Mouse (Mus musculus) liver, embryonic 16.5 days (tissue): ENCODE results near the gene Neurl2. TPM values are rescaled to one million over a fixed set of nuclear protein-coding genes. Genes with fewer than 3 reads are reported as not detected.
A peak's percentile ranks its signal among the peaks of the same experiment; 100 is the strongest.

ENCODE experiments used
- ATAC-seq: fragments of 200-750 bp; cut with Nextera tagmentation; 2 replicates; pipeline ENCODE4 v1.8.0; 2017; ENCODE audit warnings: low read depth, mild to moderate bottlenecking, moderate number of reproducible peaks, moderate library complexity
- H3K27ac ChIP-seq: fragments of 300-500 bp; sonication (generic); 2 replicates; pipeline ENCODE4 v1.5.1; 2014; ENCODE audit warnings: mild to moderate bottlenecking, low read length
- H3K27me3 ChIP-seq: fragments of 300-500 bp; sonication (generic); 2 replicates; pipeline ENCODE4 v1.6.1; 2014; ENCODE audit warnings: low read depth, low read length, mixed read lengths; ENCODE audit not compliant: control insufficient read depth, insufficient read depth
- H3K36me3 ChIP-seq: fragments of 300-500 bp; sonication (generic); 2 replicates; pipeline ENCODE4 v1.6.1; 2014; ENCODE audit warnings: mild to moderate bottlenecking; ENCODE audit not compliant: control insufficient read depth, insufficient read depth
- H3K4me1 ChIP-seq: fragments of 300-500 bp; sonication (generic); 2 replicates; pipeline ENCODE4 v1.6.1; 2014; ENCODE audit warnings: low read depth, low read length, mixed read lengths; ENCODE audit not compliant: control insufficient read depth
- H3K4me2 ChIP-seq: fragments of 300-500 bp; sonication (generic); 2 replicates; pipeline ENCODE4 v1.6.1; 2014; ENCODE audit warnings: low read depth, low read length, mixed read lengths
- H3K4me3 ChIP-seq: fragments of 300-500 bp; sonication (generic); 2 replicates; pipeline ENCODE4 v1.5.1; 2014; ENCODE audit warnings: low read depth, mild to moderate bottlenecking, low read length
- H3K9ac ChIP-seq: fragments of 300-500 bp; sonication (generic); 2 replicates; pipeline ENCODE4 v1.6.1; 2014; ENCODE audit warnings: low read depth, low read length
- H3K9me3 ChIP-seq: fragments of 300-500 bp; sonication (generic); replicated peaks from 2 replicates; pipeline ENCODE4 v1.6.1; 2016; ENCODE audit warnings: low read length; ENCODE audit not compliant: control insufficient read depth
- WGBS: fragments of 180-500 bp; shearing (Covaris S2); extraction: QIAGEN DNeasy Blood & Tissue Kit; methylation state at CpG from one replicate; pipeline ENCODE4 v1.1.7; 2014; ENCODE audit not compliant: insufficient replicate concordance; 5-methylcytosine and 5-hydroxymethylcytosine counted together
- polyA plus RNA-seq: library from polyadenylated mRNA; unstranded; fragments of >200 nt; fragmentation: Nextera tagmentation; extraction: Ambion mirVana; gene quantifications from 2 replicates; pipeline ENCODE4 v1.2.1, GENCODE M21; 2015

Neurl2 gene
- polyA plus RNA-seq, 1 experiment from 2014 or later: 2.5 TPM

DNA sequence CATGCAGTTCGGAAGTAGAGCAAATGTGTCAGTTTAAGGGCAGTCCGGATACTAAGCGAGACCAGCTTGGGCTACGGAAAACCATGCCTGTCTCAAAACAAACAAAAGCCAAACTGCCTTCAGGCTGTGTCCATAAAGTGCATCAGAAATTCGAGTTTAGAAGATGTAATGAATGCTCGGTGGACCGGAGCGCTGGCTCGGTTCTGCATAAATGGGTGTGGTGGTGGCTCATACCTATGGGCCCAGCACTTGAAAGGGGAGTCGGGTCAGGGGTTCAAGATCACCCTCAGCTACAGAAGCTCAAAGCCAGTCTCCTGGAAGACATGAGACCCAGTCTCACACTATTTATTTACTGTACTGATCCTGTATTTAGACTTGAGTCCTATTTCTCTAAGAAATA lies 45.5 kb downstream of the Neurl2 start:
- Histone ChIP-seq H3K9me3 (no peaks in the 10 kb centered on the region), H3K9ac (no peak overlapping the region), H3K4me3 (no peak overlapping the region), H3K4me1 (peaks cover 35% of the 10 kb centered on the region), H3K27me3 (no peaks in the 10 kb centered on the region), H3K27ac (no peak overlapping the region), H3K36me3 (peaks cover 15% of the 10 kb centered on the region), H3K4me2 (no peak overlapping the region)
- WGBS: 81% methylated on average over 10 of the region's 10 CpGs
- ATAC-seq: no peak

DNA sequence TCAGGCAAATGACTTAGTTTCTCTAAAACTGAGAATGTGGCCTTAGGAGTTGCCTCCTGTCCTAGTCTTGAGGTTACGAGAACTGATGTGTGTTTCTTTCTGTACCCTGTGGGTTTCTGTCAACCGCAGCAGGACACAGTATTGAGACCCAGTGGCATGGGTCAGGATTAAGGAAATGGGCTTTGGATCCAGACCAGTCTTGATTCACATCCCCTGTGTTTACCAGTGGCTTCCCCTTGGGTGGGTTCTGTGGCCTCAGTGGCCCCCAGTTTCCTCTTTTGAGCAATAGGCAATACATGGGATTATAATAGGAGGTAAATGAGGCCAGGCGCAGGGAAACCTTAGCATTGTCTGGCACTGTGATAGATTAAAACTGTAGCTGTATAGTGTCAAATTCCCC lies 46.2 kb downstream of the Neurl2 start:
- no peak for ATAC-seq
- H3K9me3 ChIP-seq: no peaks in the 10 kb centered on the region
- 0 out of 2 replicates have a peak overlapping the region, but pooled peaks have one; percentile 18 for H3K9ac ChIP-seq
- no peak overlapping the region for H3K27ac ChIP-seq
- no peaks in the 10 kb centered on the region for H3K27me3 ChIP-seq
- H3K4me3 ChIP-seq: peak overlapping the region; percentile 71
- peaks cover 8% of the 10 kb centered on the region for H3K36me3 ChIP-seq
- H3K4me2 ChIP-seq: peak overlapping the region; percentile 98
- 66% methylated on average over 3 of the region's 3 CpGs for WGBS
- peaks cover 35% of the 10 kb centered on the region for H3K4me1 ChIP-seq

DNA sequence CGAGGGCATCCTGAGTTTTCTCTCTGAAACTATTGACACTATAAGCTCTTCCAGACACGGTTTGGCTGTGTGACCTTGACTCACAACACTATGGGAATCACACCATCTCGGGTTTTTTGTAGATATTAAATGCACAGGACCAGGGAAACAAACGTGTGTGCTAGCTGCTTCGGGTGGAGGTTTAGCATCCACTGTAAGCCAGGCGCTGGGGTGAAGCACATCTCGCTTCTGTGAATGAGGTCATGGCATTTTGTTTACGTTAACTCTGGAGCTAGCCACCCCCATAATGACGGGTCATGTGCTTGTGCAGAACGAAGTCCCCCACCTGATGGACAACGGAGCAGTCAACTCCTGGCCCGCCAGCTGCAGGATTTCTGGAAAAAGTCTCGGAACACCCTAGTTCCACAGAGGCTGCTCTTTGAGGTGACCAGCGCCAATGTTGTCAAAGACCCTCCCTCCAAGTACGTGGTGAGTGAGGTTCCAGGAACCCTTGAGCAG lies 46.8 kb downstream of the Neurl2 start:
- Histone ChIP-seq H3K4me2 (peak overlapping the region; percentile 98), H3K9me3 (no peaks in the 10 kb centered on the region), H3K27me3 (no peaks in the 10 kb centered on the region), H3K36me3 (0 out of 2 replicates have a peak, but pooled peaks cover 4% of the 10 kb centered on the region), H3K4me3 (peak overlapping the region; percentile 71), H3K4me1 (peaks cover 35% of the 10 kb centered on the region), H3K9ac (peak overlapping the region; percentile 77), H3K27ac (peak overlapping the region; percentile 88)
- ATAC-seq: 0 out of 2 replicates have a peak, but pooled peaks have one; percentile 5
- 15% methylated on average over 15 of the region's 15 CpGs for WGBS

DNA sequence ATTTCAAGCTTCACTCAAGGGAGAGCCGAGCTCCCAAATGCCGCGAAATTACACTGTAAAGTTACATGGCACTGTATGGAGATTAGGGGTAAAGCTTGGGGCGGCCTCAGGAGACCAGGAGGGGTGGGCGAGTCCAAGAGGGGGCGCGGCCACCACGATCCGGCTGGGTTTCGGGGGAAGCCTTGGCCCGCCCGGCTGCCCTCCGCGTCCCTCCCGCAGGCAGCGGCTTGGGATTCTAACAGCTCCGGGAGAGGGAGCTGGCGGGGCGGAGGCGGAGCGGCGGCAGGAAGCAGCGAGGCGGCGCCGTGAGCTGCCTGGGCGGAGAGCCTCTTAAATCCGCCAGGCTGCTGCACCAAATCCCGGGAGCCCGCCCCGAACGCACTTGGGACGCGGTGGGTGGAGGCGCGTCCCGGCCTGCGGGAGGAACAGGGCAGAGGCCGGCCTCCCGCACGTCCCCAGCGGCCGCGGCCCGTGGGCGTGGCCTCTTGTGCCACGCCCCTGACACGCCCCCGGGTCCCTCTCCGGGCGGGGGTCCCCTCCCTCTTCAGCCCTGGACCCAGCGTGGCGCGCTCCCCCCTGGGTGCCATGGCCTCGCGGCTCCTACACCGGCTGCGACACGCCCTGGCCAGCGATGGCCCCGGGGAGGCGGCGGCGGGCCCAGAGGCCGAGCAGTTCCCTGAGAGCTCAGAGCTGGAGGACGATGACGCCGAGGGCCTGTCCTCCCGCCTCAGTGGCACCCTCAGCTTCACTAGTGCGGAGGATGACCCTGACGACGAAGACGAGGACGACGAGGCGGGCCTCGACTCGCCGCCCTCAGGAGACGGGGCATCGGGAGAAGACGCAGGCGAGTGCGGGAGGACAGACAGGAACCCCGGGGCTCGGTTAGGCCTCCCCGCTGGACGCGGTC lies 47.5 kb downstream of the Neurl2 start, which contains the start of gene Snx21:
Gene Snx21 (plus strand): TSS at position 343 of the 907 bp plus-strand sequence.
- Histone ChIP-seq H3K4me1 (peaks cover 35% of the 10 kb centered on the region), H3K4me2 (peak within 1 kb of the TSS; percentile 98), H3K4me3 (peak within 1 kb of the TSS; percentile 71), H3K27me3 (no peaks in the 10 kb centered on the region), H3K9me3 (no peaks in the 10 kb centered on the region), H3K27ac (peak within 1 kb of the TSS; percentile 88), H3K9ac (peak within 1 kb of the TSS; percentile 77), H3K36me3 (0 out of 2 replicates have a peak, but pooled peaks cover 4% of the 10 kb centered on the region)
- peak; percentile 90 for ATAC-seq
- under 1% methylated on average over 85 of the region's 89 CpGs for WGBS

DNA sequence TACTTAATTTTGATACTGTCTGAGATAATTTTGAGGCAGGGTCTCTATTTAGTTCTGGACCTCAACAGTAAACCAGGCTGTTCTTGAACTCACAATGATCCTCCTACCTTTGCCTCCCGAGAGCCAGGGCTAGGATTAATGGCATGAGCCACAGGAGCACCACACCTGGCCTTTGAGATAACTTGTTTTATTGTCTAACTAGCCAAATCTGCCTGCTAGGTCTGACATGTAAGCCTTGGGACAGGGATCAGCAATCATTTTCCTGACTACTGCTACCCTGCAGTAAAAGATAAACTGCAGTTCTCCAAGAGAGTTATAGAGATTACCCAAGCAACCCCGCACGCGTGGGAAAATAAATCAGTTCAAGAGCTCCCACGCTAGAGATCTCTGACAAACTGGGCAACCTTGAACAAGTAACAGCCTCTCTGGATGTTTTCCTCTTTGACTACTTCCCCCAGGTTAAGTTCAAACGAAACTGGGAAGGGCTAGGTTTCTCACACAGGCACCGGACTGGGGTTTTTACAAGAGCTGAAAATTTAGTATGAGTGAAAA lies 48.3 kb downstream of the Neurl2 start:
- peak overlapping the region; percentile 77 for H3K9ac ChIP-seq
- H3K27ac ChIP-seq: peak overlapping the region; percentile 88
- WGBS: 3% methylated on average over 7 of the region's 7 CpGs
- no peak for ATAC-seq
- peak overlapping the region; percentile 71 for H3K4me3 ChIP-seq
- H3K36me3 ChIP-seq: 0 out of 2 replicates have a peak, but pooled peaks cover 4% of the 10 kb centered on the region
- peak overlapping the region; percentile 98 for H3K4me2 ChIP-seq
- peaks cover 32% of the 10 kb centered on the region for H3K4me1 ChIP-seq
- no peaks in the 10 kb centered on the region for H3K9me3 ChIP-seq
- H3K27me3 ChIP-seq: no peaks in the 10 kb centered on the region; the same call in 1 of the 2 replicates

DNA sequence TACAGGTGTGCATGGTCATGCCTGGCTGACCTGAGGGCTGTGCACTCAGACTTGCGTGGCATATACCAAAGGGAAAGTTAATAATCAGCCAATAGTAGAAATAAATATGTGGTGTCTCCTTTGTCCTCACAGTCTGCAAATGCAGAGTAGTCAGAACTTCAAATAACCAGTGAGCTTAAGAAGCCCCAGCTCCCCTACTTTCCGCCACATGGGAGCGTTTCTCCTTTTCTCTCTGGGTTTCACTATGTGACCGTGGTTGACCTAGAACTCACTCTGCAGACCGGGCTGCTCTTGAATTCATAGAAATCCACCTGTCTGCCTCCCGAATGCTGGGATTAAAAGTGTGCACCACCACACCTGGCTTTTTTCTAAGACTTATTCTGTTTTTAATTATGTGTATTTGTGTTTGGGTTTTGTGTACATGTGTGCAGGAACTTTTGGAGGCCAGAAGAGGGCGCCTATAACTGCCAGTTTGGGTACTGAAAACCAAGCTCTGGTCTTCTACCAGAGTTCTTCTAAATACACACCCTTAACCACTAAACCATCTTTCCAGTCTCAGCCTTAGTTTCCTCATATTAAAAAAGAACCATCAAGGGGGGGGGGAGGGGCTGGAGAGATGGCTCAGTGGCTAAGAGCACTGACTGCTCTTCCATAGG lies 49.2 kb downstream of the Neurl2 start:
- no peak overlapping the region for H3K27ac ChIP-seq
- H3K4me3 ChIP-seq: no peak overlapping the region
- peaks cover 32% of the 10 kb centered on the region for H3K4me1 ChIP-seq
- H3K9me3 ChIP-seq: no peaks in the 10 kb centered on the region
- no peak overlapping the region for H3K9ac ChIP-seq
- no peak overlapping the region for H3K4me2 ChIP-seq
- ATAC-seq: no peak
- 62% methylated on average over 7 of the region's 7 CpGs for WGBS
- no peaks in the 10 kb centered on the region for H3K36me3 ChIP-seq
- H3K27me3 ChIP-seq: peaks cover 4% of the 10 kb centered on the region

DNA sequence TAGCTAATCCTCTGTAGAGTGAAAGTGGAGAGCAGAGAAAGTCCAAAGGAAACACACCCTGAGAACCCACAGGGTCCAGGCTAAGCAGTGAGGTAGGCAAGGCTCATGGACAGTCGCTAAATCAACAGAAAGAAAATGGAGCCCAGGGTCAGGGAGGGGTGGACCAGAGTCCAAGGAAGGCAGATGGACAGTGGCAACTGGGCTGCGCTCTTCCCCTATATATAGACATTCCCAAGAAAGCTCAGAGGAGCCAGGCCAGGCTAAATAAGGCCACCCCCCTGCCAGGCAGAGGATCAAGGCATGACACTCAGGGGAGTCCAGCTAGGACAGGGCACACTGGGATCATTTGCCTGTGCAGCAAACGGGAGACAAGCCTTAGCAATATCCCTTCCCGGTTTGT lies 51.4 kb downstream of the Neurl2 start:
- peaks cover 19% of the 10 kb centered on the region for H3K4me1 ChIP-seq
- H3K36me3 ChIP-seq: no peaks in the 10 kb centered on the region
- H3K27me3 ChIP-seq: peaks cover 4% of the 10 kb centered on the region
- H3K4me2 ChIP-seq: no peak overlapping the region
- ATAC-seq: no peak
- H3K4me3 ChIP-seq: no peak overlapping the region
- 61% methylated on average over 4 of the region's 4 CpGs for WGBS
- no peak overlapping the region for H3K9ac ChIP-seq
- H3K27ac ChIP-seq: no peak overlapping the region
- H3K9me3 ChIP-seq: no peaks in the 10 kb centered on the region
